Mouse (Mus musculus): ENCODE measurements around the gene Hes6. TPM values are rescaled to one million over a fixed set of nuclear protein-coding genes. Genes with fewer than 3 reads are reported as not detected.

Hes6 gene
- total RNA-seq (2021): 10 to 100 TPM; 15.6 to 15.7 TPM

GRCm38 (mm10) chr1:91413898-91414594 lies at the start of gene Hes6:
Gene Hes6, minus strand, starts transcription at chr1:91414038.
- peak; percentile 45 to 60 for DNase-seq (ENCODE audit: extremely low spot score in 1 of 2, low spot score in 1 of 2)

GRCm38 (mm10) chr1:91463336-91463995 lies 49.6 kb upstream of the Hes6 start:
- no peak for DNase-seq (ENCODE audit: extremely low spot score in 1 of 2, low spot score in 1 of 2)

- DNase-seq (ENCODE audit: extremely low spot score in 1 of 2, low spot score in 1 of 2): no peak
Measured at GRCm38 (mm10) chr1:91460564-91460963, 46.7 kb upstream of the Hes6 start.

GRCm38 (mm10) chr1:91460069-91460468 lies 46.2 kb upstream of the Hes6 start:
- DNase-seq (ENCODE audit: extremely low spot score in 1 of 2, low spot score in 1 of 2): no peak

- peak; percentile 97 to 99 for DNase-seq (ENCODE audit: extremely low spot score in 1 of 2, low spot score in 1 of 2)
Measured at GRCm38 (mm10) chr1:91459059-91459809, 45.4 kb upstream of the Hes6 start, which contains the start of gene Per2. Gene Per2, minus strand, starts transcription at chr1:91459324.

- DNase-seq (ENCODE audit: extremely low spot score in 1 of 2, low spot score in 1 of 2): no peak
Measured at GRCm38 (mm10) chr1:91458223-91458861, 44.5 kb upstream of the Hes6 start.

GRCm38 (mm10) chr1:91457698-91458097 lies 43.9 kb upstream of the Hes6 start:
- DNase-seq (ENCODE audit: extremely low spot score in 1 of 2, low spot score in 1 of 2): peak in 1 of 2 experiments; percentile 25

GRCm38 (mm10) chr1:91457116-91457515 lies 43.3 kb upstream of the Hes6 start:
- no peak for DNase-seq (ENCODE audit: extremely low spot score in 1 of 2, low spot score in 1 of 2)

- peak in 1 of 2 experiments; percentile 40 for DNase-seq (ENCODE audit: extremely low spot score in 1 of 2, low spot score in 1 of 2)
Measured at GRCm38 (mm10) chr1:91456301-91456801, 42.5 kb upstream of the Hes6 start.

- no peak for DNase-seq (ENCODE audit: extremely low spot score in 1 of 2, low spot score in 1 of 2)
Measured at GRCm38 (mm10) chr1:91455661-91456161, 41.9 kb upstream of the Hes6 start.

GRCm38 (mm10) chr1:91454927-91455326 lies 41.1 kb upstream of the Hes6 start:
- no peak for DNase-seq (ENCODE audit: extremely low spot score in 1 of 2, low spot score in 1 of 2)

- DNase-seq (ENCODE audit: extremely low spot score in 1 of 2, low spot score in 1 of 2): no peak
Measured at GRCm38 (mm10) chr1:91454366-91454765, 40.5 kb upstream of the Hes6 start.

GRCm38 (mm10) chr1:91453932-91454331 lies 40.1 kb upstream of the Hes6 start:
- no peak for DNase-seq (ENCODE audit: extremely low spot score in 1 of 2, low spot score in 1 of 2)

GRCm38 (mm10) chr1:91451547-91452084 lies 37.8 kb upstream of the Hes6 start:
- no peak for DNase-seq (ENCODE audit: extremely low spot score in 1 of 2, low spot score in 1 of 2)

GRCm38 (mm10) chr1:91450851-91451250 lies 37.0 kb upstream of the Hes6 start:
- DNase-seq (ENCODE audit: extremely low spot score in 1 of 2, low spot score in 1 of 2): no peak

- DNase-seq (ENCODE audit: extremely low spot score in 1 of 2, low spot score in 1 of 2): no peak
Measured at GRCm38 (mm10) chr1:91448688-91449087, 34.9 kb upstream of the Hes6 start.

- no peak for DNase-seq (ENCODE audit: extremely low spot score in 1 of 2, low spot score in 1 of 2)
Measured at GRCm38 (mm10) chr1:91446511-91446910, 32.7 kb upstream of the Hes6 start.

GRCm38 (mm10) chr1:91446060-91446459 lies 32.2 kb upstream of the Hes6 start:
- no peak for DNase-seq (ENCODE audit: extremely low spot score in 1 of 2, low spot score in 1 of 2)

GRCm38 (mm10) chr1:91444841-91445830 lies 31.3 kb upstream of the Hes6 start:
- no peak for DNase-seq (ENCODE audit: extremely low spot score in 1 of 2, low spot score in 1 of 2)

Measured in layer of hippocampus, postnatal 25 days (tissue).